Mouse (Mus musculus) 3134 (cell line): Measurements from ENCODE around the gene Satb1.

ENCODE experiments used
- DNase-seq: peaks from one replicate; pipeline ENCODE4 v3.0.0-alpha.2; 2011; ENCODE audit warnings: low spot score; ENCODE audit not compliant: insufficient read length; ENCODE audit errors: extremely low read depth

The Satb1 gene

DNA sequence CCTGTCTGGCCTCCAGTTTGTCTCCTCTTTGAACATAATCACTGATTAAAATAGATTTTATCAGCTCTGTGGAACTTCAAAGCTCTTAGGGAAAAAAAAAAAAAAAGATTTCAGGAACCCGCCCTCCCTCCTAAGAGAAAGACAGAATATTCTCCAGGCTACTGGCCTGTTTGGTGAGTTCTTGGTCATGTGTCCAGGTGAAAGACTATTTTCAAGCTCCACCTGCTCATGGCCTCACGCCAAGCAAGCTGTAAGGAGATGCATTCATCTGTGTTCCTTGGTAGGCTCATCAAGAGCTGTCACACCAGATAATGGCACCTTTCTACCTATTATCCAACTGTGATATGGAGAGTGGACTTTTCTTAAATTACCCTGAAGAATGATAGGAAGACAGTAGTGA lies 54.1 kb downstream of the Satb1 start:
- DNase-seq, result no peak

DNA sequence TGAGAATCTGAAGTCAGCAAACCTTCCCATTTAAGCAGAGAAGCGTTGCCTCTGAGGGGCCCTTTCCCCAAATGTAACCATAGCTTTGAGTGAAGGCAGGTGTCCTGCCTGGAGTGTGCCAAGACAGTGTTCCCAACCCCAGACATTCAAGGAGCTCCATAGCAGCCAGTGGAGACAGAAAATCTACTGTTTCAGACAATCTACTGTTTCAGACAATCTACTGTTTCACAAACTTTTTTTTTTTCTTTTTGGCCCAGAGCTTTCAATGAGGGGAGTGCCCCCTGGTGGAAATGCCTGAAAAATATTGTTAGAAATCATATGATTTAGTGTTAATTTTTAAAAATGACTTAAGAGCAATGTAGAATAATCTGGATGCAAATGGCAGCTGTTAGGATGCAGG lies 55.3 kb downstream of the Satb1 start:
- no peak for DNase-seq

DNA sequence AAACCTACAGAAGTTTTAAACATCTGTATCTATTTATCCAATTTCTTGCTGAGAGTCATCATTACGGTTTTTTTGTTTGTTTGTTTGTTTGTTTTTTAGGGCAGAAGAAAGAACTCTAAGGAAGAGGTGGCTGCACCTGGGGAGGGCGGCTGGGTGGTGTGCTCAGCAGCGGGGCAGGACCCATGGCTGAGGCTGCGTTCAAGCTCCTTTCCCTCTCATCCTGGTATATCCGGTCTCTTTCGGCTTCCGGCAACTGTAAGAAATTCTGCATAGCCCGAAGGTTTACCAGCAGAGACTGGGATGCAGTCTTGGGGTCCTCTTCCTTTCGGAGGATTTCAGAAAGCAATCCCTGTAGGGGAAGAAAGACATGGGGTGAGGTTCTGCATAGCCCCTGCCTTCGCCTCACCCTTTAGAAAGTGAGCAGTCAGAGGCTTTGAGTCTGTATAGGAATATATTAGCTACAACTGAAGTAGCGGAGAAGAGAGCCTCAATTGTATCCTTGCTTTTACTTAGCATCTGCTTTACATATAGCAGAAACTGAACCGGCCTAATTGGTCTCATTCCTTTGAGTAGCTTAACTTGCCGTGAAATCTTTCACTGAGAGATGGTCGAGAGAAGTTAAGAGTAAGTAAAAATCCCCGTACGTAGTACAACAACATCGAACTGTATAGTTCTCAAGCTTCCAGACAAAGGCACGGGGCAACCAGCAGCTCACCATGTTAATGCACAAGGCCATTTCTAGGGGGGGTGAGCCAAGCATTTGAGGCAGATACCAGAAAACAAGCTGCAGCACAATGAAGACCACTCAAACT lies 57.8 kb downstream of the Satb1 start:
- DNase-seq, result no peak

DNA sequence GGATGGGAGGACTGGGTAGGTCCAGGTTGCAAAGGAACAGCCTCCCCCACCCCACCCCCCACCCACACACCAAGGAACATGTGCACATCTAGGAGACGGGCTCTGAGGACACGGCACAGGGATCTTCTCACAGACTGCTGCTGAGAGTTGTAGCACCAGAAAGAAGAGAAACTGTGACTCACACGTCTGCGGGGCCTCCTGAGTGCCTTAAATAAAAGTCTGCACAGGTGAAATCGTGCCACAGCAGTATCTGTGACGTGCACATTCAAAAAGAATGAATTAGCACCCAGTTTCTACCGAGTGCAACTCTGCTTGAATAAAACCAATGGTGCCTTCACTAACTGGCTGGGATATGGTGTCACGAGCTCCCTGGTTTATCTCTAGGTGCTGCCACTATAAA lies 69.5 kb downstream of the Satb1 start:
- DNase-seq, result no peak

DNA sequence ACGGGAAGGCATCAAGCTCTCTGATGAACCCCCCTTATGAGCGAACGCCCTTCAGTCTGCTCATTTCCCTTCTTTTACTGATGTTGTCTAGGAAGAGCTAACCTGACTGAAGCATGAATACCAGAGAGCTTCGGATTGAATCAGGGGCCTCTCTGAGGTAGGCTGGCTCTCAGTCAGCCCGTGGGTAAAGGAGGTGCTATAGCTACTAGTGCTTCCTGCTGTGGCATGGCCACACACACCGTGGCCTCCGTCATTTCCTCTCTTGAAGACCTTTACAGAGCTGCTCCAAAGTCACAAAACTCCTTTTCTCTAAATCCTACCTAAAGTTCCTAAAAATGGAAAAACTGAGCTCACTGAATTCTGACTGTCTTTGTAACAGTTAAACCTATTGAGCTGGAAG lies 70.6 kb downstream of the Satb1 start:
- no peak for DNase-seq

DNA sequence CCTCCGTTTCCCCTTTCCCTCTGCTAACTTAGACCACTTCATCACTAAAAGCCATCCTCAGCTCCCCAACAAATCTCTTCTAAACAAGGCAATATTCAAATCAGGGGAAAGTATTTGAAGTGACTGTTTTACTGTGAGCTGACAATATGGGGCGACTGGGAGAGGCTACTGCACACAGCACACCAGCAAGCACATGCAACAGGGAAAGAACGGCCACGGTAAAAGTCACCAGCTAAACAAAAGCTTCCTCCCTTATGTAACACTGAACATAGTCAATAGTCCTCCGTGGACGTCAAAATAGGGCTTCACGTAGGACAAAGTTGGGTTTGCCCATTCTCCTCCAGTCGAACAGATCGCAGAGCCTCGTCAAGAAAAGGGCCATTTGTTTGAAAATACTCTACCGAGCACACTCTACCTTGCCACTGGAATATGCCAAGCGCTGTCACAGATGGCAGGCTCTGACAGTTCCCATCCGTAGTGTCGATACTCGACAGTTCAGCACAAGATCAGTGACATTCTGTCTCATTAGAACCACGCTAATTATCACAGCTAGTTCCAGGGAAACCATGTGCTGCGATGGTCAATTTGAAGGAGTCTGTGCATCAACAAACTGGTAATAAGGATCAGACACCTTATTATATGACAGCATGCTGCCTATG lies 72.0 kb downstream of the Satb1 start:
- DNase-seq, result no peak

DNA sequence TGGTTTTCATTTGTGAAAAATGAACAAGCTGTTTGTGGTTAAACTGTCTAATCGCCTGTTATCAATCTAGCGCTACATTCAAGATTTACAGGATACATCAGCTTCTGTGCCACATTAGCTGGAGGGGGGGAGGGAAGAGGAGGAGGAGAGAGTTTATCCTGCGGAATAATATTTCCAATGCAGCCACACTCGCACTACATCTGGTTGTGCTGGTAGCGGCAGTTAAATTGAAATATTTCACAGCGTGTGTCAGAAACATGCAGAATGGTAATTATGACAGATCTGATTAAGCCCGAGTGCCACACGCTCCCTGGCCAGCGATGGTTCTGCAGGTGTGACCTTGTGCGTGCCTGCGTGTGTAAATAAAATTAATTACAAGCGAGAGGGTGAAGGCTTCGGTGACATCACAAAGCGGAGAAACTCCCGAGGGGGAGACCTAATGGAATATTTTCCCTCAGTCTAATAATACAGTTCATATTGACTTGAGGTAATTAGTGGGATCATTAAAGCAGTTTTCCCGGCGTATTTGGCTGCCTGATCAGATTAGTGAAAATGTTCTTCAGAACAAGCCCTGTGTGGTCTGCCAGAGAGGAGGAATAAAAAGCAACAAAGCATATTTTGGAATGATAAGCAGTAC lies 72.7 kb downstream of the Satb1 start:
- no peak for DNase-seq

DNA sequence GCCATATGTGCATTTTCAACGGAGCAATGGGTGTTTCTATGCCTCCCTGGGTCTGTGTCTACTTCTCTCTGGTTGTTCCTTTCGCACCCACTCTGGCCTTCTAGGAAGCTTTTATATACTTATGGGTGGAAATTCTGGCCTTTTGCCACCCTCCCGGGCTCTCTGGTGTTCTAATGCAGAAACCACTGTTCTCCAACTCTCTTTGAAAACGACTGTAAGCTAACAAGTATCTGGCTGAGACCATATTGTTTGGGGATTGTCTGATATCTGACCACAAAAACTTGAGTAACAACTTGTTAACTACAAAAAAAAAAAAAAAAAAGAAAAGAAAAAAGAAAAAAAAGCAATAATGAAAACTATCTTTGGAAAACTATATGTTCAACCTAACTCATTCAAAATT lies 73.6 kb downstream of the Satb1 start:
- DNase-seq, result no peak

DNA sequence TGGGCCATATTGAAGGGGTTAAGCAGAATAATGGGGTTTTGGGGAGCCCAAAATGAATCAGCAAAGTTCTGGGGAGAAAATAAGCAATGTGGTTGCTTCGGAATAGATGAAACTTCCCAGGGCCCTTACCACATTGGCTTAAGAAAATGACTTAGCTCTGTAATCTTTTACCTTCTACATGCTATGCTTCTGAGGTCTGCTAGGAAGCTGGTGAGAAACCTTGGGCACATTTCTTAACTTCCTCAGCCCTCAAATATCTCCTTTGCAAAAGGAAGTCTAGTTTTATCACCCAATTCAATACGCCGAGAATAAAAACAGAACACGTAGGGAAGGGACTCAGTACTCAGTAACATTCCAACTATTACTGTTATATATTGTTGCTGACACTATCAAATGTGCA lies 80.9 kb downstream of the Satb1 start:
- DNase-seq, result no peak

DNA sequence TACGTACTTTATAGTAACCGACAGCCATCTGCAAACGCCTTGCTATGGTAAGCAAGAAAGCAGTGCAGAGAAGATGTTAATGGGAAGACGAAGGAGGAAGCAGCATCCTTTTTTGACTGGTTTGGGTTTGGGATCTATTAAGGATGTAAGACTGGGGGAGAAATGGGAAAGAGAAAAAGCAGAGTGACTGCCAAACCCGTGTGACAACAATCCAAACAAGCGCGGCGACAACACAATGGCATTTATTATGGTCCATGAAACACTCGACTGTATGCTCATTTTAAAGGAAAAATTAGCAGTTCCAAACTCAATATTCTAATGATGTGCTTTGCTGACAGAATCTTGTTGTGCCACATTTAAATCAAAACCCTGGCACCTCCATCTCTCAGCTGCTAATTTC lies 85.9 kb downstream of the Satb1 start:
- DNase-seq, result no peak

DNA sequence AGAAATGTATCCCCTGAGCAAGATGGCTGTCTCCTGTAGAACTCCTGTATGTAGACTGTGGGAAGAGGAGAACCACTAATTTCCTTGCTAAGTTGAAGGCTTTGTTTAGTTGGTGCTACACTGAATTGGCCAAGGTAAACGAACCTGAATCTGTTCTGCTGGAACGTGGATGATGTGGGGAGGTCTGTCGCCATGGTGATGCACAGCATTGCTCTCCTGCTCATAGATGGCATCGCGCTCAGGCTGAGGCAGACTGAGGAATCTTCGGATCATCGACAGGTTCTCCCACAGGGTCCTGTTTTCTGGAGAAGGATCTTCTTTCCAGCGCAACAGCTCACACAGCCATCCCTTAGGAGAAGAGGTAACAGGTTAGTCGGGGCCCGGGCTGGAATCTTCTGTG lies 90.6 kb downstream of the Satb1 start:
- no peak for DNase-seq

DNA sequence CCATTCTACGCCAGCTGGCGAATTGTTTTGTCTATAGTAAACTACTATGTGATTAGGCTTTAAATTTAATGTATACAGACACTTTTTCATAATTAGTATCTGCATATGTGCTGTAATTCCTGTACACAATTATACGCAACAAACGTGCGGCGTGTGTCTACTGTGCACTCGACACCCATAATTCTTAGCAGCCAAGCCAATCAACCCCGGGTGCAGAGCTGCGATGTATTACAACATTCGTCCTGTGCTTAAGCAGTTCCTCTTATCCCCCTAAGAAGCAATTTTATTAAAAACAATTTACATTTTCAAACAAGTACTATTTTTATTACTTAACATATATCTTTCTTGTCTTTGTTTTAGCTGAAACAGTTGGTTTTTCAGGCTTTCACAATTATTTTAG lies 92.0 kb downstream of the Satb1 start:
- DNase-seq, result no peak

DNA sequence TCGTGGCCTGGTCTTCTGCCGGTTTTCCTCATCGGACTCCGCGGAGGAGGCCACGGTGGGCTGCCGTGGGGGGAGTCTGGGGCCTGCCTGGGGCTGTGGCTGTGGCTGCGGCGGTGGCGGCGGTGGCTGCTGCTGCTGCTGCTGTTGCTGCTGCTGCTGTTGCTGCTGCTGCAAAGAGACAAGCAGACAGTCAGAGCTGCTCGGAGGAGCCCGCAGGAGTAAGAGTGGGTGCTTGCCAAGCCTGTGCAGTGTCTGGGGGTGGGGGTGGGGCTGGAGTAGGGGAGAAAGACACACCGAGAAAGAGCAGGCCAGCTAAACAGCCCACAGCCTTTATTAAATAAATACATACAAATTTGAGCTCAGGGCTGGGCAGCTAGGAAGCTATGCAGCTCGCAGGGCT lies 92.8 kb downstream of the Satb1 start:
- peak; percentile 4 for DNase-seq

DNA sequence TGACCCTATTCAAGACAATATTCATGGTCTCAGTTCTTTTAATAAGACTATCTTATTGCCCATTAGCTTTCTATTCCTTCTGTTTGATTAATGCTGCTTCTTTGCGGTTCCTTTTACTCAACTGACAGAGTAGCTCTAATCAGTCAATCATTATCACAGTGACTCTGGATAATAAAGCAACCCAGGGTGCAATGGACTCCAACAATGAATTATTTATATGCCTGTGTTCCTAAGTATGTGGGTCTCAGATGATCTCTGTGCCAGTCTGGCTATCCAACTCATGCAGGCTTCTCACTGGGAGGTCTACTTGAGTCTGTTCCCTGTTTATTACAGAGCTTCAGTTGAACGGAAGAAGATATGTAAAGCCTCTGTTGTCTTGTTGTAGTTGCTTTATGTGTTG lies 108.6 kb downstream of the Satb1 start:
- no peak for DNase-seq

DNA sequence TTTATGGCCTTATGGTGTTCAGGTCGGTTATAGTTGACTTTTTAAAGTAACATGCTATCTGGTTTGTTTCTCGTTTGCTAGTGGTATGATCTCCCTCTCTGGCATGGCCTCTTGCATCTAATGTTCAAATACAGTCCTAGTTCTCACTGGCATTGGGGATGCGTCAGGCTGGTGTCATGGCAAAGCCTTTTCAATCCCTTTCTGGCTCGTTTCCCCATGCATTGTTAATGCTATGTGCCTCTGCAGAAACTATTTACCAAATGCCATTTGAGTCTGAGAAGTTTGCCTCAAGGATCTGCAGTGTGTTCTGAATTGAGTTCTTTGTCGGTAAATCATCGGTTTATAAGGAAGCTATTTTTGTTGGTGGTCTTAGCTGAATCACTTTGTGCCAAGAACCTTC lies 137.4 kb downstream of the Satb1 start:
- DNase-seq, result no peak

DNA sequence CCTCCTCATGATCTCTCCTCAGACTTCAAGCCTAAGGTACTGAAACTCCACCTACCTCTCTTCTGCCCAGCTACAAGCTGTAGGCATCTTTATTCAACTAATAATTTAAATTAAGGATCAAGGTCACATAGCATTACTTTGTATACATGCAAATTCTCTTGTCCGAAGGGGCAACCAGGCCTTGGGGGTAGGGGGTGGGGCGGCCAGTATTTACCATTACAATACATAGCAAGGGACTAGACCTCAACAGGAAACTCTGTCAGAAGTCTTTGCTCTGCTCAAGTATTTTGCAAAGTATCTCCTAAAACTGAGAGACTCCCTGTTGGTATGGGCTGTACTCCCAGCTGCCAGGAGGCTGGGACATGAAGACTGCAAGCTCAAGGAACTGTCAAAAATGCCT lies 137.8 kb downstream of the Satb1 start:
- DNase-seq, result no peak

DNA sequence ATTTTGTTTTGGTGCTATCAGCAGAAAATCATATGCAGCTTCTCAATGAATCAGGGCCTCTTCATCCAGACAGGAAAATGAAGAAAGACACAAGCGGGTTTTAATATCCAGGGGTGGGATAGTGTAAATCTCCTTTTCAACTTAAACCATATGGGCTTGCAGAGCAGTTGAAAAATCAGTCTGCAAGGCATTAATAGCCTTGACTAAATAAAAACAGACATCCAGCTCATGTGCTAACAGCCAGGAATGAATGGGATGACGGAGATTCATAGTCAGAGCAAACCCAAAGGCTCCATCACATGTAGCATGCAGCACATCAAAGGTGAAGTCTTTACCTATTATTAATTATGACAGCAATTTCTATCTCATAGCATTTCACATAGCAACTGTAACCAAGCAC lies 142.6 kb downstream of the Satb1 start:
- no peak for DNase-seq

DNA sequence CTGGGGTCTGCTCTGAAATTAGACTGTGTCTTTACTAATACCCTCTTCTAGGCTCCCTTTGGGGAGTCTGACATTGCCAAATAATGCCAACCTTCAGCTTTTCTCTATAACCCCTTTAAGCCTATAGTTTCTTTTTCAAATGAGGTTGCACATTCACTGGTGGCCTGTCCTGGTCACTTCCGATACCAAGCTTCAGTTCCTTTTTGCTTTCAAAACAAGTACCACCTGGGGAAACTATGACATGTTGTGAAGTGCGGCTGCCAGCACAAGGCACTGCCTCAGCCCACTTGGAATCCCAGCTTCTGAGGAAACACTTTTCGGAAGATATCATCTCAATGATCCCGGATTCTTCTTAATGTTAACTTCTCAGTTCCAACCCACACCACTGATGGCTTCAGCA lies 145.9 kb downstream of the Satb1 start:
- no peak for DNase-seq
